Mouse (Mus musculus) embryonic facial prominence, embryonic 10.5 days (tissue): ENCODE data around the gene Lin7a. TPM values are rescaled to one million over a fixed set of nuclear protein-coding genes. Genes with fewer than 3 reads are reported as not detected.

ENCODE experiments used
- DNase-seq: peaks from one replicate; pipeline ENCODE4 v3.0.0-alpha.2; 2017; ENCODE audit warnings: low spot score
- H3K27ac ChIP-seq: fragments of 300-500 bp; sonication (generic); replicated peaks from 2 replicates; pipeline ENCODE4 v1.5.1; 2016; ENCODE audit warnings: mild to moderate bottlenecking
- H3K27me3 ChIP-seq: fragments of 300-500 bp; sonication (generic); replicated peaks from 2 replicates; pipeline ENCODE4 v1.6.1; 2016; ENCODE audit warnings: low read depth, mild to moderate bottlenecking; ENCODE audit not compliant: poor library complexity, severe bottlenecking
- H3K36me3 ChIP-seq: fragments of 300-500 bp; sonication (generic); replicated peaks from 2 replicates; pipeline ENCODE4 v1.6.1; 2016; ENCODE audit warnings: mild to moderate bottlenecking, moderate library complexity
- H3K4me1 ChIP-seq: fragments of 300-500 bp; sonication (generic); 2 replicates; pipeline ENCODE4 v1.6.1; 2016
- H3K4me3 ChIP-seq: fragments of 300-500 bp; sonication (generic); 2 replicates; pipeline ENCODE4 v1.5.1; 2016; ENCODE audit warnings: mild to moderate bottlenecking, moderate library complexity
- H3K9me3 ChIP-seq: fragments of 300-500 bp; sonication (generic); 2 replicates; pipeline ENCODE4 v1.6.1; 2016; ENCODE audit warnings: mild to moderate bottlenecking
- WGBS: fragments of 180-500 bp; shearing (Covaris S2); methylation state at CpG from one replicate; pipeline ENCODE4 v1.1.7; 2016; 5-methylcytosine and 5-hydroxymethylcytosine counted together
- polyA plus RNA-seq: library from polyadenylated mRNA; unstranded; fragments of >200 nt; fragmentation: Nextera tagmentation; extraction: Ambion mirVana; gene quantifications from 2 replicates; pipeline ENCODE4 v1.2.1, GENCODE M21; 2016

Gene Lin7a
- polyA plus RNA-seq, 1 experiment from 2014 or later, result 2.0 TPM

- DNase-seq, result no peak
- no peak overlapping the region for H3K4me3 ChIP-seq
- no peaks in the 10 kb centered on the region for H3K4me1 ChIP-seq
- H3K9me3 ChIP-seq, result no peaks in the 10 kb centered on the region
- no peaks in the 10 kb centered on the region for H3K36me3 ChIP-seq
- H3K27me3 ChIP-seq, result no peaks in the 10 kb centered on the region
- no peak overlapping the region for H3K27ac ChIP-seq
- 83% methylated on average over 2 of the region's 2 CpGs for WGBS
Measured at GRCm38 (mm10) chr10:107316100-107316499, 44.6 kb downstream of the Lin7a start.

- H3K9me3 ChIP-seq, result no peaks in the 10 kb centered on the region
- H3K4me3 ChIP-seq, result no peak overlapping the region
- WGBS, result 66% methylated on average over 2 of the region's 2 CpGs
- H3K36me3 ChIP-seq, result no peaks in the 10 kb centered on the region
- no peaks in the 10 kb centered on the region for H3K4me1 ChIP-seq
- no peak for DNase-seq
- H3K27ac ChIP-seq, result no peak overlapping the region
- no peaks in the 10 kb centered on the region for H3K27me3 ChIP-seq
Measured at GRCm38 (mm10) chr10:107319648-107320047, 48.2 kb downstream of the Lin7a start.

- H3K36me3 ChIP-seq, result no peaks in the 10 kb centered on the region
- H3K27ac ChIP-seq, result no peak overlapping the region
- H3K9me3 ChIP-seq, result no peaks in the 10 kb centered on the region
- 93% methylated on average over 7 of the region's 7 CpGs for WGBS
- no peaks in the 10 kb centered on the region for H3K4me1 ChIP-seq
- H3K27me3 ChIP-seq, result no peaks in the 10 kb centered on the region
- no peak overlapping the region for H3K4me3 ChIP-seq
- DNase-seq, result no peak
Measured at GRCm38 (mm10) chr10:107323865-107324264, 52.4 kb downstream of the Lin7a start.

- Histone ChIP-seq H3K36me3 (no peaks in the 10 kb centered on the region), H3K4me1 (no peaks in the 10 kb centered on the region), H3K27ac (no peak overlapping the region), H3K4me3 (no peak overlapping the region), H3K9me3 (no peaks in the 10 kb centered on the region), H3K27me3 (no peaks in the 10 kb centered on the region)
- WGBS, result 89% methylated on average over 5 of the region's 5 CpGs
- no peak for DNase-seq
Measured at GRCm38 (mm10) chr10:107325558-107325957, 54.1 kb downstream of the Lin7a start.

- no peaks in the 10 kb centered on the region for H3K4me1 ChIP-seq
- H3K27ac ChIP-seq, result no peak overlapping the region
- H3K4me3 ChIP-seq, result no peak overlapping the region
- H3K9me3 ChIP-seq, result no peaks in the 10 kb centered on the region
- no peak for DNase-seq
- H3K27me3 ChIP-seq, result no peaks in the 10 kb centered on the region
- WGBS, result 86% methylated on average over 3 of the region's 3 CpGs
- no peaks in the 10 kb centered on the region for H3K36me3 ChIP-seq
Measured at GRCm38 (mm10) chr10:107339524-107339923, 68.0 kb downstream of the Lin7a start.

- Histone ChIP-seq H3K36me3 (no peaks in the 10 kb centered on the region), H3K27me3 (no peaks in the 10 kb centered on the region), H3K4me1 (no peaks in the 10 kb centered on the region), H3K4me3 (no peak overlapping the region), H3K9me3 (no peaks in the 10 kb centered on the region), H3K27ac (no peak overlapping the region)
- no peak for DNase-seq
- WGBS, result 74% methylated on average over 4 of the region's 4 CpGs
Measured at GRCm38 (mm10) chr10:107341151-107341550, 69.7 kb downstream of the Lin7a start.

GRCm38 (mm10) chr10:107344200-107344599 is 72.7 kb downstream of the Lin7a start:
- 55% methylated on average over 3 of the region's 3 CpGs for WGBS
- Histone ChIP-seq H3K27me3 (no peaks in the 10 kb centered on the region), H3K4me1 (no peaks in the 10 kb centered on the region), H3K4me3 (no peak overlapping the region), H3K36me3 (no peaks in the 10 kb centered on the region), H3K9me3 (no peaks in the 10 kb centered on the region), H3K27ac (no peak overlapping the region)
- DNase-seq, result no peak

- Histone ChIP-seq H3K27ac (no peak overlapping the region), H3K36me3 (no peaks in the 10 kb centered on the region), H3K9me3 (no peaks in the 10 kb centered on the region), H3K4me1 (no peaks in the 10 kb centered on the region), H3K4me3 (no peak overlapping the region), H3K27me3 (no peaks in the 10 kb centered on the region)
- DNase-seq, result no peak
- WGBS, result 73% methylated on average over 3 of the region's 3 CpGs
Measured at GRCm38 (mm10) chr10:107347842-107348241, 76.4 kb downstream of the Lin7a start.

- no peak overlapping the region for H3K4me3 ChIP-seq
- 79% methylated on average over 6 of the region's 6 CpGs for WGBS
- no peaks in the 10 kb centered on the region for H3K9me3 ChIP-seq
- H3K36me3 ChIP-seq, result no peaks in the 10 kb centered on the region
- no peaks in the 10 kb centered on the region for H3K27me3 ChIP-seq
- H3K27ac ChIP-seq, result no peak overlapping the region
- no peak for DNase-seq
- H3K4me1 ChIP-seq, result no peaks in the 10 kb centered on the region
Measured at GRCm38 (mm10) chr10:107351696-107352485, 80.4 kb downstream of the Lin7a start.

- no peak for DNase-seq
- H3K27ac ChIP-seq, result no peak overlapping the region
- no peaks in the 10 kb centered on the region for H3K36me3 ChIP-seq
- H3K27me3 ChIP-seq, result no peaks in the 10 kb centered on the region
- H3K9me3 ChIP-seq, result no peaks in the 10 kb centered on the region
- H3K4me1 ChIP-seq, result no peaks in the 10 kb centered on the region
- WGBS, result 94% methylated on average over 3 of the region's 3 CpGs
- H3K4me3 ChIP-seq, result no peak overlapping the region
Measured at GRCm38 (mm10) chr10:107353483-107353882, 82.0 kb downstream of the Lin7a start.

- 90% methylated on average over 6 of the region's 6 CpGs for WGBS
- no peak for DNase-seq
- H3K27ac ChIP-seq, result no peak overlapping the region
Measured at GRCm38 (mm10) chr10:107358443-107359040, 87.1 kb downstream of the Lin7a start.

GRCm38 (mm10) chr10:107359296-107359695 is 87.8 kb downstream of the Lin7a start:
- no peak for DNase-seq
- H3K4me3 ChIP-seq, result no peak overlapping the region
- H3K27ac ChIP-seq, result no peak overlapping the region
- H3K27me3 ChIP-seq, result no peaks in the 10 kb centered on the region
- no peaks in the 10 kb centered on the region for H3K4me1 ChIP-seq
- no peaks in the 10 kb centered on the region for H3K36me3 ChIP-seq
- H3K9me3 ChIP-seq, result no peaks in the 10 kb centered on the region

More at GRCm38 (mm10) chr10:107358443-107359040, 87.1 kb downstream of the Lin7a start:
- Histone ChIP-seq H3K36me3 (no peaks in the 10 kb centered on the region), H3K4me3 (no peak overlapping the region), H3K9me3 (no peaks in the 10 kb centered on the region), H3K4me1 (no peaks in the 10 kb centered on the region), H3K27me3 (no peaks in the 10 kb centered on the region)

- H3K27ac ChIP-seq, result no peak overlapping the region
- H3K36me3 ChIP-seq, result no peaks in the 10 kb centered on the region
- no peak for DNase-seq
- no peak overlapping the region for H3K4me3 ChIP-seq
- no peaks in the 10 kb centered on the region for H3K9me3 ChIP-seq
- H3K4me1 ChIP-seq, result no peaks in the 10 kb centered on the region
- 62% methylated on average over 4 of the region's 4 CpGs for WGBS
- H3K27me3 ChIP-seq, result no peaks in the 10 kb centered on the region
Measured at GRCm38 (mm10) chr10:107361546-107361945, 90.1 kb downstream of the Lin7a start.
